ENCODE assay signal across 8 mouse cellular contexts in the genomic region with DNA sequence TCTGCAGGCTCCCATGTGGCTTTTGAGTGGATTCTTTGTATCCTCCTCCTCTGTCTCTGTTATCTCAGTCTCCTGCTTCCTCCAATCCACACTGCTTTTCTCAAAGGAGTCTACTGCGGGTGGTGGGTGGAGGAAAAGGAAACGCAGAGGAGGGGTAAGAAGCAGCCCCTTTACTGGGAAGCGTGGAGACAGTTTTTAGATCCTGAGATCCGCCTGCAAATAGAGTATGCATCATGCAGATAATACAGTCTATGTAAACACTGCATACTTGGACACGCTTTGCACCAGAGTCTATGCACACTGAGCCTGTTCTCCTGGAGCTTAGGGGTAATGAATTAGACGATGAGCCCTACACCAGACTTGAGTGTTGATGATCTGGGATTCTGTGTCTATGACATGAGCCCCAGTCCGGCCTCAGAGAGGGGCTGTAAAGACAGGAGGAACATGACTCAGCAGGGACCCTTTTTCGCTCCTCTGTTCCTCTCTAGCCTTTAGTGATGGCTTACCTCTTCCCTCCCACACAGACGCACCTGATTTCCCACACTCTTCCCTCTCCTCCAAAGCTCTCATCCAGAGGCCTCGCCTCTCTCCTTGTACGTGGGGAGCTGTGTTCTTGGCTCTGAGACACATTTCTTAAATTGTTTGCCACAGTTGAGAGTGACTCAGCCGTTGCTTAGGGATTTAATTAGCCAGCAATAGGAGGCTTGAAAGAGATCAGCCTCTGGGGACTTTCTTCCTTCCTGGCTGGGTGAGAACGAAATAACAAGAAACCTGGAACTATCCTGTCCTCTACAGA.
DNase-seq lines count a peak whose midpoint lies in the region; ATAC-seq lines count a peak whose summit lies in the region.

No protein-coding gene starts in this region.

- no peaks in the 10 kb centered on the region for H3K9me3 ChIP-seq in forebrain, embryonic 10.5 days
- H3K9me3 ChIP-seq in forebrain, embryonic 11.5 days (ENCODE audit: control insufficient read depth, low read length), result no peaks in the 10 kb centered on the region
- no peaks in the 10 kb centered on the region for H3K9me3 ChIP-seq in heart, embryonic 14.5 days (ENCODE audit: control insufficient read depth, low read length)
- no peaks in the 10 kb centered on the region for H3K9me3 ChIP-seq in midbrain, embryonic 15.5 days

- no peak for ATAC-seq in forebrain, embryonic 11.5 days (replicated peaks; ENCODE audit: low FRiP score)
- ATAC-seq in common myeloid progenitor, adult 5-6 weeks (replicated peaks; ENCODE audit: low read depth, poor library complexity, severe bottlenecking), result peak; percentile 65
- peak; percentile 23; the same call in 1 of the 2 replicates for ATAC-seq in heart, embryonic 14.5 days (ENCODE audit: insufficient number of reproducible peaks, insufficient read depth, low FRiP score, low read depth)
- ATAC-seq in midbrain, embryonic 15.5 days (replicated peaks), result peak; percentile 42; the same call in 1 of the 2 replicates

- H3K4me3 ChIP-seq in forebrain, embryonic 10.5 days, result no peak overlapping the region
- H3K4me3 ChIP-seq in forebrain, embryonic 11.5 days (ENCODE audit: low read depth, low read length), result no peak overlapping the region
- no peak overlapping the region for H3K4me3 ChIP-seq in heart, embryonic 14.5 days (ENCODE audit: control insufficient read depth in 1 of 2, insufficient read depth in 1 of 2, low read depth in 1 of 2, low read length in 2 of 2)
- H3K4me3 ChIP-seq in midbrain, embryonic 15.5 days, result no peak overlapping the region

- H3K9ac ChIP-seq in forebrain, embryonic 11.5 days (ENCODE audit: low read length), result no peak overlapping the region
- peak overlapping the region; percentile 2; the same call in 1 of the 2 replicates for H3K9ac ChIP-seq in heart, embryonic 14.5 days (ENCODE audit: low read length)
- no peak overlapping the region for H3K9ac ChIP-seq in midbrain, embryonic 15.5 days

- H3K27me3 ChIP-seq in forebrain, embryonic 10.5 days (ENCODE audit: poor library complexity, severe bottlenecking), result no peaks in the 10 kb centered on the region
- H3K27me3 ChIP-seq in forebrain, embryonic 11.5 days (ENCODE audit: control insufficient read depth, insufficient read depth, low read length), result no peaks in the 10 kb centered on the region
- no peaks in the 10 kb centered on the region for H3K27me3 ChIP-seq in heart, embryonic 14.5 days (ENCODE audit: control insufficient read depth, insufficient read depth, low read length)
- H3K27me3 ChIP-seq in midbrain, embryonic 15.5 days (replicated peaks), result no peaks in the 10 kb centered on the region

- no peak overlapping the region for H3K4me2 ChIP-seq in forebrain, embryonic 11.5 days (ENCODE audit: low read depth, low read length, severe bottlenecking)
- peak overlapping the region; percentile 28 for H3K4me2 ChIP-seq in heart, embryonic 14.5 days (ENCODE audit: low read length)
- H3K4me2 ChIP-seq in midbrain, embryonic 15.5 days, result no peak overlapping the region

- no peaks in the 10 kb centered on the region for H3K36me3 ChIP-seq in forebrain, embryonic 10.5 days (replicated peaks)
- no peaks in the 10 kb centered on the region for H3K36me3 ChIP-seq in forebrain, embryonic 11.5 days (ENCODE audit: control insufficient read depth, insufficient read depth, low read length)
- no peaks in the 10 kb centered on the region for H3K36me3 ChIP-seq in heart, embryonic 14.5 days (ENCODE audit: control insufficient read depth, insufficient read depth, low read length)
- H3K36me3 ChIP-seq in midbrain, embryonic 15.5 days (replicated peaks), result no peaks in the 10 kb centered on the region

- WGBS in forebrain, embryonic 10.5 days, result 35% methylated on average over 13 of the region's 13 CpGs
- 34% methylated on average over 13 of the region's 13 CpGs for WGBS in forebrain, embryonic 11.5 days
- whole genome bisulfite sequencing in heart, embryonic 14.5 days, result 16% methylated on average over 13 of the region's 13 CpGs
- WGBS in midbrain, embryonic 15.5 days, result 25% methylated on average over 13 of the region's 13 CpGs

- peak overlapping the region; percentile 60 for H3K27ac ChIP-seq in forebrain, embryonic 10.5 days
- H3K27ac ChIP-seq in forebrain, embryonic 11.5 days (ENCODE audit: low read depth, low read length), result no peak overlapping the region; the same call in 1 of the 2 replicates
- peak overlapping the region in 1 of 2 experiments; percentile 41; a peak in 2 of 4 replicates for H3K27ac ChIP-seq in heart, embryonic 14.5 days (replicated peaks in 1 of 2; ENCODE audit: control insufficient read depth in 1 of 2, insufficient read depth in 1 of 2, low read depth in 2 of 2, low read length in 2 of 2)
- H3K27ac ChIP-seq in midbrain, embryonic 15.5 days, result peak overlapping the region; percentile 31; the same call in 1 of the 2 replicates

- DNase-seq in forebrain, embryonic 10.5 days (ENCODE audit: extremely low spot score, low spot score), result no peak
- DNase-seq in forebrain, embryonic 11.5 days (ENCODE audit: low spot score), result no peak
- DNase-seq in layer of hippocampus, postnatal 36 days, result peak; percentile 47 to 60
- DNase-seq in T-cell, adult 2 months (ENCODE audit: low spot score), result no peak
- DNase-seq in c-Kit-positive CD71-positive TER-119-positive erythroid progenitor cells, embryonic 14.5 days (ENCODE audit: low spot score), result no peak

- H3K4me1 ChIP-seq in forebrain, embryonic 10.5 days, result peaks cover 20% of the 10 kb centered on the region
- 0 out of 2 replicates have a peak, but pooled peaks cover 2% of the 10 kb centered on the region for H3K4me1 ChIP-seq in forebrain, embryonic 11.5 days (replicated peaks; ENCODE audit: control insufficient read depth, insufficient read depth, low read length)
- peaks cover 10 to 22% of the 10 kb centered on the region in 2 experiments for H3K4me1 ChIP-seq in heart, embryonic 14.5 days (ENCODE audit: control insufficient read depth in 2 of 2, insufficient read depth in 2 of 2, low read length in 2 of 2)
- H3K4me1 ChIP-seq in midbrain, embryonic 15.5 days, result peaks cover 14% of the 10 kb centered on the region

Comparison
In these comparisons a context has a peak if more than half of its experiments do, and no peak if none do; other contexts are left out.
1. DNase-seq: peak in layer of hippocampus, postnatal 36 days (2 of 2); none in forebrain, embryonic 10.5 days (single experiment), forebrain, embryonic 11.5 days (single experiment), T-cell, adult 2 months (single experiment) and c-Kit-positive CD71-positive TER-119-positive erythroid progenitor cells, embryonic 14.5 days (single experiment).